Mouse (Mus musculus): ENCODE measurements around the gene Chst3.
"Not testable (repeated sequence)": the region's sequence is repeated elsewhere in the genome, so short reads cannot be mapped to it uniquely, and the experiment has no call there.

Gene Chst3

GRCm38 (mm10) chr10:60218591-60219499, at the start of gene Chst3:
Chst3 (minus strand) TSS chr10:60219260.
- CTCF ChIA-PET: interaction anchor here (0.5 to 1.4 kb wide), 8 partner anchors 9 to 137 kb away, joined by 3 to 11 read pairs (median 4); no protein-coding TSS in a partner anchor

DNA sequence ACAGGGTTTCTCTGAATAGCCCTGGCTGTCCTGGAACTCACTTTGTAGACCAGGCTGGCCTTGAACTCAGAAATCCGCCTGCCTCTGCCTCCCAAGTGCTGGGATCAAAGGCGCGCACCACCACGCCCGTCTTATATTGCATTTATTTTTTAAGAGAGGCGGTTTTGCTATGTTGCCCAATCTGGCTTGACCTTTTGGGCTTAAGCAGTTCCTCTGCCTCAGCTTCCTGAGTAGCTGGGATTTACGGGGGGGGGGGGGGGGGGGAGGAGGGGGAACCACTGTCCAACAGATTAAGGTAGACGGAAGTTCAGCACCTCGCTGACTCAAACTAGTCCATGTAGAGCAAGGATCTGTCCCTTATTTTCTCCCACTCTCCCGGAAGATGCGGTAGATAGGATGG, 49.7 kb upstream of the Chst3 start:
- CTCF ChIA-PET: no interaction called here

DNA sequence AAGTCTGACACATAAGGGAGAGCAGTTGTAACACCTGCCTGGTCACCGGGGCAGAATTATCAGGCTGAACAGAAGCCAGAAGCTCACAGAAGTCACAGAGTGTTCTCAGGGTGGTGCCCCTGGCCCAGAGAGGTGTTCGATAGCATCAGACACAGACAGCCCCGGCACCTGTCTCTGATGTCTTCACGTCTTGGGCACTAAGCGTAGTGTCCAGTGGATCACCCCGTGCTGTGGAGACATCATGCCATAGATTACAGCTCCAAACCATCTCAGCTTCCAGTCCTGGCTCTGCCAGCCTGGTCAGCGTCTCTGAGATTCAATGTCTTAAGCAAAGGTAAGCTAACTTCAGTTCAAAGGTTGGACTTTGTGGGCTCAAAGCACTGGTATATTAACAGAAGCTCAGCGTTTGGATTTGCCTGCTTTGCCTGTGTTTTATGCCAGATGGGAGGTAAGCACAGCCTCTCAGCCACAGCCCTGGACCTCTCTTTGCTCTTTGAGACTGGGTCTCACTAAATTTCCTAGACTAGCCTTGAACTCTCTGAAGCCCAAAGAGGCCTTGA, 47.9 kb upstream of the Chst3 start:
- CTCF ChIA-PET: interaction anchor here (0.6 to 1.1 kb wide), 2 partner anchors 10 to 22 kb away, joined by 3 to 4 read pairs; no protein-coding TSS in a partner anchor

- CTCF ChIA-PET: interaction anchor here (0.6 kb wide), 1 partner anchor 1875 kb away, joined by 6 read pairs; no protein-coding TSS in a partner anchor
Observed at GRCm38 (mm10) chr10:60265252-60265651, 46.2 kb upstream of the Chst3 start.

- CTCF ChIA-PET: no interaction called here
Observed at GRCm38 (mm10) chr10:60263351-60263750, 44.3 kb upstream of the Chst3 start.

DNA sequence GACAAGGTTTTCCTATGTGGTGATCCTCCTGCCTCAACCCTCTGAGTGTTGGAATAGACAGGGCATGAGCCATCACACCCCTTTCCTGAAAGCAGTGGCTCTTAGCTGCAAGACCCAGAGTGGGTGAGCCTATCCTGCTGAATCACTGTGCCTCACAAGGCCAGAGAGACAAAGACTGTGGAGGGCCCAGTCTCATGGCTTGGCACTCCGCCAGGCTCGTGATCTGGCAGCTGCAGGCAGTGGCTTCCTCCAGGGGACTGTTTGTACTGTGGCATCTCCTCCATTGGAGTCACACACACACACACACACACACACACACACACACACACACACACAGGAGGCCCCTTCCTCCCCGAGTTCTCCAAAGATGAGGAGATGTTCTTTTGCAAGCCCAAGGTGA, 43.3 kb upstream of the Chst3 start:
- CTCF ChIA-PET: no interaction called here

GRCm38 (mm10) chr10:60261530-60261929, 42.5 kb upstream of the Chst3 start:
- CTCF ChIA-PET: no interaction called here

- CTCF ChIA-PET: no interaction called here
Observed at GRCm38 (mm10) chr10:60260557-60261294, 41.7 kb upstream of the Chst3 start.

DNA sequence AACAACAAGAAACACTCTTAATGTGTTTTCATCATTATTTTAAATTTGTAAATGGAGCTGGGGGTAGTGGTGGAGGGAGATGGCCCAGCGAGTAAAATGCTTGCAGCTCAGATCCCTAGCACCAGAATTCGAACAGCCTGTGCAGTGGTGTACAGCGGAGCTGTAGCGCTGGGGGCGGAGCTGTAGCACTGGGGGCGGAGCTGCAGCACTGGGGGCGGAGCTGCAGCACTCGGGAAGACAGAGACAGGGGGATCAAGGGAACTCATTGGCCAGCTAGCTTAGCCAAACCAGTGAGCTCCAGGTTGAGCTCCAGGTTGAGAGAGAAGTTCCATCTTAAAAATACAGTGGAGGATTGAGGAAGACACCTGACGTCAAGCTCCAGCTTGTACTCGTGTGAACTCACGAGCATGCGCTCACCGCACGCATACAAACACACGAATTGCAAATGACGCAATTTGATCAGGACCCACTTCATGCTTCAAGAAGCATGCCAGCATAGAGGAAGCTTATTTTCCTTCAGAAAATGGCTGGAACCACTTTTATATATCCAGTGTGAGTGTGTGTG, 38.3 kb upstream of the Chst3 start:
- CTCF ChIA-PET: interaction anchor here (0.6 kb wide), 2 partner anchors 10 to 500 kb away, joined by 3 to 10 read pairs; no protein-coding TSS in a partner anchor

DNA sequence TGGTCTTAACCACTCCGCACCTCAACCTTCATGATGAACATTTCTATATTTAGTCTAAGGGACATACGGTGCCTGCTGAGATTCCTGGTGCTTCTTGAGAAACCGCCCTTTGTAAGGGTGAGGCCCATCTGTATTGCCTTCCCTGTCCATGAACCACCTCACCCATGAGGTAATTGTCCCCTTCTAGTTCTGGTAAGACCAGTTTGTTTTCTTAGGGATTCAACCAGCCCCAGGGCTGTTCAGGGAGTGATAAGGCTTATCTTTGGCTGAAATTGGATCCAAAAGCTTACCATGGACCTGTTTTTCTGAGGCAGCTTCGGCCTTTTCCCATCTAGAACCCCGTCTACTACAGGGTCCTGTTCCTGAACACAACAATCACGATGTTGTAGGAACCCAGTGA, 37.0 kb upstream of the Chst3 start:
- CTCF ChIA-PET: no interaction called here

- CTCF ChIA-PET: interaction anchor here (0.7 kb wide), 1 partner anchor 177 kb away, joined by 11 read pairs; no protein-coding TSS in a partner anchor
Observed at GRCm38 (mm10) chr10:60252606-60253005, 33.5 kb upstream of the Chst3 start.

DNA sequence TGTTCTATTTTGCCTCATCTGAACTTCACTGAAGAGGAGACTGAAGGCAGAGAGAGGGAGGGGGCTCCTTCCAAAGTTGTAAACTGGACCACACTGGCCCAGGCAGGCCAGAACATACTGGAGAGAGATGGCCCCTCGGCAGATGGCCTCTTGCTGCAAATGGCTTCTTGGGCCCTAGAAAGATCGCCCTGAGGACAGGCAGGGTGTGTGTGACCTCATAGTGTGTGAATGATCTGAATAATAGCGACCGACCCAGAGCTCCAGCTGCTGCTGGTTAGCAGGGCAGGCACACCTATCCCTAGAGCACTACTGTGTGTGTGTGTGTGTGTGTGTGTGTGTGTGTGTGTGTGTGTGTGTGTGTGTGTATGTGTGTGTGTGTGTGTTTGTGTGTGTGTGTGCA, 33.1 kb upstream of the Chst3 start:
- CTCF ChIA-PET: interaction anchor here (0.7 kb wide), 1 partner anchor 178 kb away, joined by 11 read pairs; no protein-coding TSS in a partner anchor

DNA sequence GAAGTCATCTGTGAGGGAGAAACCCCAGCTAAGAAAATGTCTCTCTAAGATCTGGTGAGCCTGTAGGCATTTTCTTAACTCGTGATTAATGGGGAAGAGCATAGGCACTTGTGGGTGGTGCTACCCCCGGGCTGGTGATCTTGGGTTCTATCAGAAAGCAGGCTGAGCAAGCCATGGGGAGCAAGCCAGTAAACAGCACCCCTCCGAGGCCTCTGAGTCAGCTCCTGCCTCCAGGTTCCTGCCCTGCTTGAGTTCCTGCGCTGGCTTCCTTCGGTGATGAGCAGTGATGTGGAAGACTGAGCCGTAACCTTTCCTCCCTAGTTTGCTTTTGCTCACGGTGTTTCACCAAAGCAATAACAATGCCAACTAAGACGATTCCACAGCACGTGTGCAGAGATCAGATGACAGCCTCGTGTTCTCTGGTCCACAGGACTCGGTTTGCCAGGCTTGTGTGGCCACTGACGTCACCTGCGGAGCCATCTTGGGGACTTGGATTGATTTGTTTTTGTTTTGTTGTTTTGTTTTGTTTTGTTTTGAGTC, 31.4 kb upstream of the Chst3 start:
- CTCF ChIA-PET: no interaction called here

GRCm38 (mm10) chr10:60248345-60248744, 29.3 kb upstream of the Chst3 start:
- CTCF ChIA-PET: not testable (repeated sequence)

DNA sequence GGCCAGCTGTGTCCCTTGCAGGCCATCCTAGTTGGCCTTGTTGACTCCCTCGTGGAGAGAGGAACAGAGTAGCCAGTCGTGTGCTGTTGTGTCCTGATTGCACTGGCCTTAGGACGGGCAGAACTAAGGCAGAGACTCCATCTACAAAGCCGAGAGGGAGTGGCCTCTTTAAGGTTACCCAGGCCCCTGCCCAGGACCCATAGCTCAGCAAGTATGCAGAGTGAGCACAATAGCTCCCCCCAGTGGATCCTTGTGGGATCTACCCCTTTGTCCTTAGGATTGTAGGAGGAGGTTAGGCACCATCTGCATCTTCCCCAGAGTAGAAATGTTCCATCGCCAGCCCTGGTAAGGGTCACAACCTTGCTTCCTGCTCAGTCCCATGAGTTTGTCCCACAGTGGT, 27.5 kb upstream of the Chst3 start:
- CTCF ChIA-PET: interaction anchor here (0.6 kb wide), 1 partner anchor 84 kb away, joined by 3 read pairs; no protein-coding TSS in a partner anchor

GRCm38 (mm10) chr10:60245635-60246034, 26.6 kb upstream of the Chst3 start:
- CTCF ChIA-PET: interaction anchor here (0.6 to 1.2 kb wide), 4 partner anchors 44 to 507 kb away, joined by 3 read pairs; no protein-coding TSS in a partner anchor

- CTCF ChIA-PET: interaction anchor here (0.6 to 1.2 kb wide), 5 partner anchors 37 to 508 kb away, joined by 3 to 12 read pairs (median 3); no protein-coding TSS in a partner anchor
Observed at GRCm38 (mm10) chr10:60245041-60245440, 26.0 kb upstream of the Chst3 start.

DNA sequence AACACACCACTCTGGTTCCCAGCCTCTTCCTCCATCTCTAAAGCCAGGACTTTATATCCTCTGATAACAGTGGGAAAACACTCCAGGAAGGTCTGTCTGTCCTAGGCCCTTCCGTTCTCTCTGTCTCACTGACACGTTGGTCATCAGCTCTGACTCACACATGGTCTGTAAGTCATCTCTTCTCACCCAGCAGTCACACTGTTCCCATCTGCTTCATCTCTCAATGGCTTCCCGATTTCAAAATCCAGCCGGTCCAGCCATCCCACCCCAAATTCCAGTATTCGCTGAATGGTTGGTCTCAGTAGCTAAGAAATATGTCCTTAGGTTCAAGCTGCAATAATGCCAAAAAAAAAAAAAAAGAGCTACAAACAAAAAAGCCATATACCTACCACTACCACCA, 24.9 kb upstream of the Chst3 start:
- CTCF ChIA-PET: interaction anchor here (0.5 to 0.7 kb wide), 2 partner anchors 23 to 106 kb away, joined by 4 to 7 read pairs; no protein-coding TSS in a partner anchor

- CTCF ChIA-PET: interaction anchor here (0.5 kb wide), 1 partner anchor 93 kb away, joined by 5 read pairs; no protein-coding TSS in a partner anchor
Observed at GRCm38 (mm10) chr10:60240416-60240815, 21.4 kb upstream of the Chst3 start.

DNA sequence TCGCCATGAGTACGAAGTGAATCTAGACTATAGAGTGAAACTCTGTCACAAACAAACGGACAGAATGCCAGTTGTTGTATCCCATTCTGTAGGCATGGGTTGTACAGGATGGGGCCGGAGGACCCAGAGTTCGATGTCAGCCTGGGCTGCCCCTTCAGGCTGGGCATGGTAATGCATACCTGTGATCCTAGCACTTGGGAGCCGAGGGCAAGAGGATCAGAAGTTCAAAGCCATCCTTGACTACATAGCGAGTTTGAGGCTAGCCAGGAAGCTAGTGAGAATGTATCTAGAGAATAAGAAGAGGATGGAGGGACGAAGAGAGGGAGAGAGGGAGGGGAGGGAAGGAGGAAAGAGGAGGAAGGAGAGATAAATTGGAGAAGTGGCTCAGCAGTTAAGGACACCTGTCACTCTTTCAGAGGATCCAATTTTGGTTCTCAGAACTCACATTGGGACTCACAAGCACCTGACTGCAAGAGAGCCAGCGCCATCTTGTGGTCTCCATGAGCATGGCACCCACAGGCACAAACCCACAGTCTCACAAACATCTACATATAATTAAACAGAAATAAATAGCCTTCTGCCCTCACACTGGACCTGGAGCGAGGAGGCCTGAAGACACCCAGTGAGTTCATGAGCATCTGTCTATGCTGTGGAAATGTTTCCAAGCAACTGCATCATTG, 18.6 kb upstream of the Chst3 start:
- CTCF ChIA-PET: interaction anchor here (0.6 kb wide), 1 partner anchor 18 kb away, joined by 3 read pairs; no protein-coding TSS in a partner anchor

Measured in spleen, embryonic (tissue).